Mouse (Mus musculus): ENCODE measurements around the gene Vipr1. TPM values are rescaled to one million over a fixed set of nuclear protein-coding genes. Genes with fewer than 3 reads are reported as not detected.
A peak's percentile ranks its signal among the peaks of the same experiment; 100 is the strongest.
"Not testable (repeated sequence)": the region's sequence is repeated elsewhere in the genome, so short reads cannot be mapped to it uniquely, and the experiment has no call there.

Vipr1 gene
- under 1 TPM; 0.86 to 0.89 TPM for total RNA-seq (2021)

GRCm38 (mm10) chr9:121642401-121643181, at the start of gene Vipr1:
Gene Vipr1 (plus strand): TSS chr9:121642716.
- intact Hi-C loops (cut with DNase I), result loop anchor here (2.0 kb wide), 1 partner anchor 36 kb away; no protein-coding TSS in a partner anchor
- DNase-seq, result peak; percentile 47

DNA sequence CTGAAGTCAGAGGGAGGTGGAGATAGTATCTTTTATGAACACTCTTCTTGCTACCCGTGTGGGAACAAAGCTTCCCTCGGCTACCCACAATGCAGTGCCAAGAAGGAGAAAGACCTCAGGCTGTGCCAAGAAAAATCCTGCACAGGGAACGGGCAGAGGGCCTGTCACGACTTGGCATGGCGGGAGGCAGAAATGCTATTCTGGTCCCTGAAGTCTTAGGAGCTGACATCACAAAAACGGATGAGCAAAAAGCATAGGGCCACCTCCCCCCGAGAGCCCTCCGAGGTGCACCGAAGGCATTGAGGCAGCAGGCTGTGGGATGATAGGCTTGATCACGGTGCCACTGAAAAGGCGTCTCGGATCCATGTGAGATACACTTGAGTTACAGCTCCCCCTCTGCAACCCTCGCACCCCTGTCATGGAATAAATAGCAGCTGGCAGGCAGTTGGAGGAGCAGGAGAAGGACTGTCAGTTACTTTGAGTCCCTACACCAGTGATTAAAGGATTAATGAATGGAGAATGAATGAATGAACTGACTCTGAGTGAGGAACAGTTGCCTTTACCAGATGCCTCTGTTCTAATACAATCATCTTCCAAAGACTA, 49.5 kb upstream of the Vipr1 start:
- peak; percentile 46 to 50 for DNase-seq
- intact Hi-C loops (cut with DNase I), result no loop called here

- intact Hi-C loops (cut with DNase I); DNase-seq: not testable (repeated sequence)
Measured at GRCm38 (mm10) chr9:121593768-121594167, 48.7 kb upstream of the Vipr1 start.

DNA sequence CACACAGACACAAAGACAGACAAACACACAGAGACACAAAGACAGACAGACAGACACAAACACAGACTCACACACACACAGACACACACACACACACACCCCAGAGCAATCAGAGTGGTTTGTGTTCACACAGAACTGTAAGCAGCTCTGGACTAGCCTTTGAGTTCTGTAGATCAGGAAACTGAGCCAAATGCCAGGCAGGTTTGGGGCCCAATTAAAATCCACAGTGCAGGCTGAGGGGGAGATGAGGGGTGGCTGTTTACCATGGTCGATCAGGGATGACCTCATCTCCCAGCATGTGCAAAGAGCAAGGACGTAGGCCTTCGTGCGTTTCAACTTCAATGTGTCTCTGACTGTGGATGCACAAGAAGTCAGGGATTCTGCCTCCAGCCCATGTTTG, 47.7 kb upstream of the Vipr1 start:
- intact Hi-C loops (cut with DNase I), result no loop called here
- DNase-seq, result no peak

DNA sequence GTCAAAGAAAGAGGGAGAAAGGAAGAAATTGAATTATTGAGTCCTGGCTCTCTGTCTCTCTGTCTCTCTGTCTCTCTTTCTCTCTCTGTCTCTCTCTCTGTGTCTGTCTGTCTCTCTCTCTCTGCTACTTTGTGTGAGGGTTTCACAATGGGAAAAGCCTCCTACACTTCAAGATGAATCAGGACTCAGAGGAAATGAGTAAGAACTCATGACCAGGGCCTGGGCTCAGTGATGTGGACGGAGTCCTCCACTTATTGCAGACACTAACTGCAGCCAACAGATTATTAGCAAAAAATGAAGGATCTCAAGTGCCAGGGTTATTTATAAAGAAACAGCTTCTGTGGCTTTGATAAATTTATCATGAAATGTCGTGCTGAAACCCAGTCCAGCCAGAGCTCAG, 44.4 kb upstream of the Vipr1 start:
- intact Hi-C loops (cut with DNase I), result no loop called here
- DNase-seq, result no peak

DNA sequence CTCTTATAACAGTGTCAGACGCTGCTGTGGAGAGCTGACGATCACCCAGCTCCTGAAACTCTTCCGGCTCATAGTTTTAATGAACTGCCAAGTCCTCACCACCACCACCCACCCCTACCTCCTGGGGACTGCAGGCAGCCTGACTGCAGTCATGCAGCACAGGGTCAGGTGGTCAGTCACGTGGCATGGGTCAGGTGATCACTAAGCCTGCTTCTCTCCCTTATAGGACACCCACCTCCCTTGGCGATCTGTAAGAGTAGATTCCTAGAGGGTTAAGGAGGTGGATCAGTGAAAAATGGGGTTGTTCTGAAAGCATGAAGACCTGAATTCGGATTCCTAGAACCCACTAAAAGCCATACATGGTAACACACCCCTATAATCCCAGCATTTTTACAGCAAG, 43.0 kb upstream of the Vipr1 start:
- intact Hi-C loops (cut with DNase I), result no loop called here

GRCm38 (mm10) chr9:121600201-121600860, 42.2 kb upstream of the Vipr1 start:
- intact Hi-C loops (cut with DNase I), result no loop called here

More for the DNA sequence above, 43.0 kb upstream of the Vipr1 start:
- DNase-seq, result no peak

DNA sequence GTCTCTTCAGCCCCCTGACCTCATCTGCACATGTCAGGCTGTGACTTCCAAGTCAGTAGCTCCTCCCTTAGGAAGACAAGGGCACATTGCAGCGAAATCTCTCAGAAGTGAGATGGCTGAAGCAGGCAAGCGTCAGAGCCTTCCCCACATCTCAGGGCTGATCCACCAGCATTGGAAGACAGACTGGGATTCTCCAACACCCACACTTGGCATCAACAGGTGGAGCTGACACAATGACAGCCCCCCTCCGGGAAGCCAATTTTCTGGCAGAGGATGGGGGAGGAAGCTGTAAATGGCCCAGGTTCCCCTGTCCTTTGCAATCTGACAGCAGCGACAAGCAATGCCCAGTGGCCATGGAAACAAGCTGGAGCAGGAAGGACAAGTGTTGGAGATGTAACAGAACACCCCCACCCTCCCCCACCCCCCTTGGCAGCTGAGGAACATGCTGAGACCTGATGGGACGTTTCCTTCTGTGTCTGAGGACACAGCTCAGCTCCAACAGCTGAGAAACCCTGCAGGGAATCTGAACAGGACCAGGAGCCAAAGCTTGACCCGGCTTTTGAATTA, 41.6 kb upstream of the Vipr1 start:
- intact Hi-C loops (cut with DNase I), result no loop called here
- peak; percentile 42 to 51 for DNase-seq

More at GRCm38 (mm10) chr9:121600201-121600860, 42.2 kb upstream of the Vipr1 start:
- no peak for DNase-seq

DNA sequence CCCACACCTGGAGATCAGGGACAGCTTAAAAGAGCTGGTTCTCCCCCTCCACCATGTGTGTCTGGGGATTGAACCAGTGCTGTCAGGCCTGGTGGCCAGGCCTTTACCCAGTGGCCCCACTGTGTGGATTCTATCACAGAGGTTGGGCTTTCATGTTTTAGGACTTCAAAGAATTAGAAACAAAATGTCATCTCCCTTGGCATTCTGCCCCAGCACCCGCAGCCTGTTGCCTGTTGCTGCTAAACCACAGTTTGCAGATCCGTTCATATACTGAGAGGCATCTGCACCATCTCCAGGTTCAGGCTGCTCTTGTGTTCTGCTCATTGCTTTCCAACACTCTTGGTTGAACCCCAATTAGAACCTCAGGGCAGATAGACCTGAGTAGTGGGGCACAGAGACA, 40.1 kb upstream of the Vipr1 start:
- peak in 1 of 2 experiments; percentile 12 for DNase-seq
- intact Hi-C loops (cut with DNase I), result no loop called here

DNA sequence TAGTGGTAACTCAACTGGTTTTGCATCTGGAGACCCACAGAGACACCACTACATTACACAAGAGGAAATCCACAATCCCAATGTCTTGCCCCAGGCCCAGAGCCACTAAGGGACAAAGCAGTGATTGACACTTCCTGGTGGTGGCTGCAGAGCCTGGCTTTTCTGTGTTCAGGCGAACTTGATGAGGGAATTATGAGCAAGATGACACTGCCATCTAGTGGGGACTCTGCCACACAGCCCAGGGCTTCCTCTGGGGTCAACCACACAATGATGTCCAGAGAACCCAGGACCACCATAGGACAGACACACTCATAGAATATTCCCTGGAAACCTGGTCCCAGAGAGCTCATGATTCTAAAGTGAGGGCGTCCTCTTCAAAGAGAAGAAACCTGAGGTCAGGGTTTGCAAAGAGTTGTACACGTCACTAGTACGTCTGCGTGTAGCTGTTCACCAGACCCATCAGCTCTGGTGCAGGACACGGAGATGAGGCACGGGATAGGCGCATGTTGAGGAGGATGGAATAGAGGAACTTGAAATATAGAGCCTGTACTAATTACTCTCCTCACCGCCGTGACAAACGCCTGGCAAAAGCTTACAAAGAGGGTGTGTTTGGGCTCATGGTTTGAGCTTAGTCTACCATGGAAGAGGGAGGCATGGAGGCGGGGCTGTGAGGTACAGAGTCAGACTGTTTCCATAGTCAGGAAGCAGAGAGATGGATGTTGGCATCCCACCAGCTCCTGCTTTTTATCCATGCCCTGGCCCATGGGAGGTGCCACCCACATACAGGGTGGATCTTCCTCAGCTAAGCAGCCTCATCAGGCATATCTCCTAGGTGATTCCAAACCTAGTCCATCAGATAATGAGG, 36.9 kb upstream of the Vipr1 start:
- DNase-seq, result peak; percentile 83 to 89
- intact Hi-C loops (cut with DNase I), result loop anchor here (1.0 to 5.0 kb wide), 3 partner anchors 126 to 357 kb away; no protein-coding TSS in a partner anchor

GRCm38 (mm10) chr9:121606498-121607096, 35.9 kb upstream of the Vipr1 start:
- intact Hi-C loops (cut with DNase I), result loop anchor here (5.0 kb wide), 1 partner anchor 214 kb away; no protein-coding TSS in a partner anchor
- DNase-seq, result no peak

DNA sequence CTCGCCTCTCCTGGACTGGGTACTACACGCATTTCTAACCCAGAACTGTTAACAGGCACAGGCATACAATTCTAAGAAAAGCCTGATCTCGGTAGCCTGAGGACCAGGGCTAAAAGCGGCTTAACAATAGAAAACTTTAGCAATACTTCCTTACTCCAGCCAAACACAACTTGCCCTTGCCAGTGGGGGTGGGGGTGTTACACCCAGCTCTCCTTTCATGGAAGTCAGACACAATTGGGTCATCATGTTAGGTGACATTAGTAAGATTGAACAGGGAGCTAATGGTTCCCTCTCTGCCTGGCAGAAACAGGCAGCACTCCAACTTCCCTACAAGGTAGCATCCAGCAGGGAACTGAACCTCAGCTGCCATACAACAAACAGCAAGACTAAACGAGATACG, 33.1 kb upstream of the Vipr1 start:
- intact Hi-C loops (cut with DNase I), result loop anchor here (5.0 kb wide), 1 partner anchor 217 kb away; no protein-coding TSS in a partner anchor
- DNase-seq, result no peak

DNA sequence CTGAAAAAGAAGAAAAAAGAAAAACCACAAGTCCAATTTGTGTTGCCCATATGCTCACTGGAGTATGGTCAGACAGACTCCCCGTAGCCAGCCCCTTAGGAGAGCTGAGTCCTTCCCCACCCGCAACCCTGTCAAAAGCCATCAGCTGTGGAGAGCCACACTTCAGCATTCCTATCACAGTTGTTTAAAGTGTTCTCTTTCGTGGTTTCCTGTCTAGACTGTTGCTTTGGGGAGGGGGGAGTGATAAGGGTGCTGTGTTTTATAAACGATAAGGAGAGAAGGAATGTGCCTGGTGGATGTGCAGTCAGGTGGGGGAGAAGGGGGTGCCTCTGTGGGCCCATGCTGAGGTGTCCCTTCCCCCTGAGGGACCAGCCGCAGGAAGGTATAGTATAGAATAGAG, 29.3 kb upstream of the Vipr1 start:
- intact Hi-C loops (cut with DNase I), result no loop called here
- no peak for DNase-seq

- intact Hi-C loops (cut with DNase I), result no loop called here
- no peak for DNase-seq
Measured at GRCm38 (mm10) chr9:121614241-121614757, 28.2 kb upstream of the Vipr1 start.

DNA sequence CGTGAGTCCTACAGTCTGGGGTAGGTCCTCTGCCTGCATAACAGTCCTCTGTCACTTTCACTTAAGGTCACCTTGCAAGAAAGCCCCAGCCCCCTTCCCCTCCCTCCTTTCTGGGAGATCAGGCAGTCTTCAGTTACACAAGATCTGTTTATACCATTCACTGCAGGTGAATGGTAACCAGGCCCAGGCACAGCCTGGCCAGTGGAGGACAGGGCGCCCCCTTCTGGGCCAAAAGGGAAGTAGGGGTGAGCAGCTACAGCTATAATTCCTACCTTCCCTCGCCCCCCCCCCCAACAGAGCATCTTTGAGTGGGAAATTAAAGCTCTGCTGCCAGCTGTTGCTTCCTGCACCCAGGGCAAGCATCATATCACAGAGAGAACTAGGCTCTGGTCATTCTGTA, 26.0 kb upstream of the Vipr1 start:
- intact Hi-C loops (cut with DNase I), result no loop called here
- DNase-seq, result no peak

GRCm38 (mm10) chr9:121619441-121619840, 23.1 kb upstream of the Vipr1 start:
- intact Hi-C loops (cut with DNase I), result no loop called here
- no peak for DNase-seq

- intact Hi-C loops (cut with DNase I), result no loop called here
- no peak for DNase-seq
Measured at GRCm38 (mm10) chr9:121623235-121623634, 19.3 kb upstream of the Vipr1 start.

GRCm38 (mm10) chr9:121624920-121625319, 17.6 kb upstream of the Vipr1 start:
- intact Hi-C loops (cut with DNase I), result no loop called here
- DNase-seq, result no peak

GRCm38 (mm10) chr9:121630627-121631026, 11.9 kb upstream of the Vipr1 start:
- DNase-seq, result no peak
- intact Hi-C loops (cut with DNase I), result no loop called here
